Mouse (Mus musculus) adrenal gland, adult 8-10 months (tissue): ENCODE measurements around the gene Cyth3. TPM values are rescaled to one million over a fixed set of nuclear protein-coding genes. Genes with fewer than 3 reads are reported as not detected.

ENCODE experiments used
- DNase-seq: peaks from one replicate; pipeline ENCODE4 v3.0.0; 2022
- total RNA-seq, 4 experiments: library from RNA; stranded (reverse); gene quantifications; 2 replicates each; pipeline ENCODE4 v1.2.4; 2022

The Cyth3 gene
- total RNA-seq, 4 experiments from 2014 or later, result 134 to 193 (median 146) TPM

DNA sequence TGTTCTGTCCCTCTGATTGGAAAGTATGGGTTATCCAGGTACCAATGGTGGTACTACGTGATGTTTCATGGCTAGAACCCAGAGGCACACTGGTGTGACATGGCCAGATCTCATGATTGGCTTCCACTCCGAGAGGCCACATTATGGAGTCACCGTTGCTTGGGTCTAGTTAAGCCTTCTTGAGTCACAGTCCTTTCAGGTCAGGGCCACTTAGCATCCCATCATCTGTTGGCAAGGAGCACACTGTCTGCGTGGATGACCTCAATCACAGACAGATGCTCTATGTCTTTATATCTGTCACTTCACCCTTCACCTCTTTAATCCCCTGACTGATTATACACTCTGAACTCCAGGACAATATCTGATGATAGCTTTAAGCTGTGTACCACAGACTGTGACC, 6.1 kb upstream of the Cyth3 start:
- peak; percentile 49 for DNase-seq

DNA sequence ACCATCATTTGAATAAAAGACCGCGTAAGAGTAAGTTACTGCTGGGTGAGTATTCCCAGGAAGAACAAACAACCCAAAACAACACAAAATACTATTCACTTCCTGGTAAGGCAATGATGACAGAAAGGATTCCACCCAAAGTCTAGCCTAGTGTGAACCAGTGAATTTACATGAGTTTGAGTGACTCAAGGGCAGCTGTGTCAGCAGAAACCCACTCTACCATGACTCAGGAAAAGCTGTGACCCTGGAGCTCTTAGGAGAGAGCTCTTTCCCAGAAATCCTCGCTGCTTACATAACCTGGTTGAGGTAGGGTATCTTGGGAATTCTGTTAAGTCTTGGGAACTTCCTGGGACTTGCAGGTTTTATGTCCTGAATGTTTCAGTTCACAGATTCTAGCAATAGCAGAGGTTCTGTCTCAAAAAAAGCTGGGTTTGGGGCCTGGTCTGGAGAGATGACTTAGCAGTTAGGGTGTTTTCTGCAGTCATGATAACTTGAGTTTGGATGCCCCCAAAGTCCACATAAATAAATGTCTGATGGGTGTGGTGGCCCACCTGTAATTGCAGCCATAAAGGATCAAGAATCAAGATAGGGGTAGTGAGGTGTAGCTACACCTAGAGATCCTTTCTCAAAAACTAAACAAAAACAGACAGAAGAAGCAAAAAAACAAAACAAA, 5.5 kb upstream of the Cyth3 start:
- no peak for DNase-seq

DNA sequence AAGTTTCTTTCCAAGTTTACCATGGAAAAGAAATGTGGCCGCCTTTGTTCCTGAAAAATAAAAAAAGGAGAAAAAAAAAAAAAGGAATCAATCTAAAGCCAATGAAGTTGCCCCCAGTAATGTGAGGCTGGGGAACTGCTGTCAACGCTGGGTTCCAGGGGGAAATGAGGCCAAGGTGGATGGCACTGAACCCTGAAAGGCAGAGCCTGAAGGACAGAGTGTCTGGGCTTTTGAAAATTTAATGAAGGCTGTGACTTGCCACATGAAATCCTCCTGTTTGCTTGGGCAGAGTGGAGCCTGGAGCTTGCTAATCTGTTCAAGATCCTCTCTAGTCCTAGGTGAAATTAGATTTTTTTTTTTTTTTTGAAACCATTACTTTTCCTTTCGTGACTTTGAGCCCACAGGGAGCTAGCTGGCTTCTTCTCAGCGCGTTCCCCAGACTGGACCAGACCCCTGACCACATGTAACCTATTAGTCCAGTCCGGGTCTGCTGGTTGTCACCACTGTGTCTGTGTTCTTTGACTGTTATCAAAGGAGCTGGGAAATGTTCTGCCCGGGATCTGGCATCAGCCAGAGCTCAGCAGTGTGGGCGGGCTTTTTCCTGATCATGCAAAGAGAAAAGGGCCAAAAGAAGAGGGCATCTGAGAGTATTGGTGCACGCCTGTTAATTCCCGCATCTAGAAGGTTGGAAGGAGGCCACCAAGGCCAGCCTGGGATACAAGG, 4.6 kb upstream of the Cyth3 start:
- peak; percentile 47 for DNase-seq

DNA sequence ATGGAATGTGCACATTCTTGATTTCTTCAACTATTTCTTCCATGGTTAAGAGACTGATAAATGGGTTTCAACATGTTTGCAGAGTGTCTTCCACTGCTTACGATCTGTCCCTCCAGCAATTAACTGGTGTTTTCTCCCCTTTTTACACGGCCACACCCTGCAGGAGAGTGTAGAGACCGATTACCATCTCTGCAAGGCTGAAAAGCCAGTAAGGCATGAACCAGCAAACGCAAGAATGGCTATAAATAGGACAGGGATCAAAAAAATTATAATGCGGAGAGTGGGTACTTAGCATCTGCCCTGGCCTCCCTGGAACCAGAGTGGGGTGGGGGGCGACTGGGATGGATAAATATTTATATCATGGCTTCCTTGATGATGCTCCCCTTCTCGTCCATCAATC, 3.7 kb upstream of the Cyth3 start:
- no peak for DNase-seq

DNA sequence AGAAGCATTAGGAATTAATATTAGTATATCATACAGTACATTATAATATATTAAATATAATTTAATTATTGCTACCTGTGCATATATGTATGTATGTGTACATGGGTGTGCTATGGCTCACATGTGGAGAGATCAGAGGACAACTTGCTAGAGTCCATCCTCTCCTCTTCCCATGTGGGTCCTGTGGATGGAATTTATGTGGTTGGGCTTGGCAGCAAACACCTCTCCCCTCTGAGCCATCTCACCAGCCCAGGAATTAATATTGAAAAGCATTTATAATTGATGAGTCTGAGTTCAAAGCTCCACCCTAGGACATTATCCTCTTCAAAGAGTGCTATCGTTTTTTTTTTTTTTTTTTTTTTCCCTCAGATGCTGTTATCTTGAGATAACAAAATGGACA, 2.1 kb upstream of the Cyth3 start:
- no peak for DNase-seq

DNA sequence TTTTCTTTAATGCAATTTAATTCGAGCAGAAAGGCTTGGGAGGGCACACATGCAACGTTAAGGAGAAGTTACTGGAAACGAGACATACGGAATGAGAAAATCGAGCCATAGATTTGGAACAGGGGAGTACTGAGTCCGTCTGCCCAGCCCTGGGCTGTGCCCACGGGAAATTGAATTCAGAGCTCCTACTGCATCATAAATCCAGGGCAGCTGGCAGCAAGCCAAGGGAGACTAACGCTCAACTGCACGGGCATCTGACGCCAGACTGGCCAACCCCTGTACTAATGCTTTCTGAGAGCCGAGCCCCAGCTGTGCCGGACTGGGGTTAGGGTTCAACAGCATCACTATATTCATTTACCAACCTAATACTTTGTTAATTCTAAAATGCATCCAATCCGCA, 1.3 kb upstream of the Cyth3 start:
- peak; percentile 89 for DNase-seq

DNA sequence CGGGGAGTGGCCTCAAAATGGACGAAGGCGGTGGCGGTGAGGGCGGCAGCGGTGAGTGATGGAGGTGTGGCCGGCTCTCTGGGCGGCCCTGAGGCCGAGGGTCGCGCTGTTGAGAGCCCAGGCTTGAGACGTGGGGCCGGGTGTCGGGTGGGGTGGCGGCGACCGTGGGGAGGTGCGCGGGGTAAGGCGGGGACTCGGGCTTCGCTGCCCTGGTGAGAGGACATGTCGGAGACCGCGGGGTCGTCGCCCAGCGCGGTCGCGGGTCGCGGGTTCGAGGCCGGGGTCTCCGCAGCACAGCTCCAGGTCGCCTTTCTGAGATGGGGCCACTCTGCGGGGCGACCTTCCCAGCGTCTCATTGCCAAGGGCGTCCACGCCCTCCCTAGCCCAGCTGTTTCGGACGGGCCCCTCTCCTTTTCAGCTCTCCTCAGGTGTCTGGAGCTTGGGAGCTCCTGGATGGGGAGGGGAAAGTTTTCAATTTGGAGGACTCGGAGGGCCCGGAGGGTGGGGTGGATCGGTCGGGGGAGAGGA, 440 bp downstream of the Cyth3 start:
- DNase-seq, result peak; percentile 47

DNA sequence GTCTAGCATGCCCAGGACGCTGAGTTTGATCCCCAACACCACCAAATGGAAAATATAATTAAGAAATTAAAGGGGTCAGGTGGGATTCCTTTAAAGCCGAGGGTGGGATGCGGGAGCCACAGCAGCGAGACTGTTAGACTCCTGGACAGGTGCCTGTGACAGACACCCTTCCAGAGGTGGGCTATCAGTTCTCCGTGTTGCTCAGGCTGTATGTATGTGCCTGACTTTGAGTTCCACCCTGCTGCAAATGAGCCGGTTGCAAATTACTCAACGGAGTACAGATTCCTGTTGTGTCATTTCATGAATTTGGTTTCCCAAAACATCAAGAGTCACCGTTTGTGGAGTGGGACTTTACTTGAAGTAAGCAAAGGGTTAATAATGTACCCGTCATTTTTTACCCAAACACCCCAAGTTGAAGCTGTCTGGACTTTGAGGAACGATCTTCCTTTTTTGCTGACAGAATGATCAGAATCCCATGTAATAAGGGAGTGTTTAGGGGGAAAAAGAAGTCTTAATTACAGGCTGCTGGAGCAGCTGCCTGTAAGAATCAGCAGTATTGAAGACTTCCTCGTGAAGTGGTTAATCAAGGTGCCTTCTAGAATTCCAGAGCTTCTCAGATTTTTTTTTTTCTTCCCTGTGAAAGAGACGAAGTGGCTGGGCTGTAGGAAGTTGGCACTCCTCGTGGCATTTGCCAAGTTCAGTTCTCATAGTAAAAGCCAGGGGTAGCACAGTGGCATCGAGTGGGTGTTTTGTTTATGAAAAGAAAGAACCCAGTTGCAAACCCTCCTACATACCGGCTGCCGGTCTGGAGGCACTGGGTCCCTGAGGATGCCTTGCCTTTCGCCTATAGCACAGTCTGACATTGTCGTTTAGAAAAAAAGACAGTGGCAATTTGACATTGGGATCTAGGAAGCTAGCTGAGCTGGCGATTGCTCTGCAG, 1.4 kb downstream of the Cyth3 start:
- DNase-seq, result no peak

DNA sequence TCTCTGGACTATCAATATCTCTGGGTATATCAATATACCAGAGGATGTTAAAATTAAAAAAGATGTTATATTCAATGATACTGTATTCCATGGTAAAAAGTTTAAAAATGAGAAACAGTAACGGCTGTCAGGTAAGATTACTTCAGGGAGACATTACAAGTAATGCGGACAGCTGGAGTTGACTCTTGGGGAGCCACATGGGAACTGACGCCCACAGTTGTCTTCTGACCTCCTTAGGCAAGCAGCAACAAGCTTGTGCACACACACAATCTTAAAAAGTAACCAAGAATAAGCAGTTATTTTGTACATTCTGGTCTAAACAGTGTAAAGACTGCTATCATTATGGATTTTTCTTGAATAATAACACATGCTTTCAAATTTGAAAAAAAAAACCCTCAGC, 2.2 kb downstream of the Cyth3 start:
- no peak for DNase-seq

DNA sequence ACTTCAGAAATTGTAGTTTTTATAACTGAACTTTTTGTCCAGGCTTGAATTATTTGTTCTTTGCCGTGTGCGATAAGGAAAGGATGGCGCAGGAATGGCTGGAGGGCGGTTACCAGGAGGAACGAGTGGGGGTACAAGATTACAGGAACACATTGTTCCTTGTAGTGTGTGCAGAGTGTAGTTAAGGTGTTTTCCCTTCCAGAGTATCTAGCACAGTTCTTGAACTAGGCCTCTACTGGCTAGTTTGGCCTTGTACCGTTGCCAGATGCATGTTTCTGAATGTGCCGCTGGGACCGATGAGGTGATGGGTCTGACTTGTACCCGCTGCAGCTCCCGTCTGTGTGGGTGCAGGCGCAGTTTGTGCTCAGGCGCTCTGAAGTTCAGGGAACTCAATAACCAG, 3.2 kb downstream of the Cyth3 start:
- peak; percentile 72 for DNase-seq

DNA sequence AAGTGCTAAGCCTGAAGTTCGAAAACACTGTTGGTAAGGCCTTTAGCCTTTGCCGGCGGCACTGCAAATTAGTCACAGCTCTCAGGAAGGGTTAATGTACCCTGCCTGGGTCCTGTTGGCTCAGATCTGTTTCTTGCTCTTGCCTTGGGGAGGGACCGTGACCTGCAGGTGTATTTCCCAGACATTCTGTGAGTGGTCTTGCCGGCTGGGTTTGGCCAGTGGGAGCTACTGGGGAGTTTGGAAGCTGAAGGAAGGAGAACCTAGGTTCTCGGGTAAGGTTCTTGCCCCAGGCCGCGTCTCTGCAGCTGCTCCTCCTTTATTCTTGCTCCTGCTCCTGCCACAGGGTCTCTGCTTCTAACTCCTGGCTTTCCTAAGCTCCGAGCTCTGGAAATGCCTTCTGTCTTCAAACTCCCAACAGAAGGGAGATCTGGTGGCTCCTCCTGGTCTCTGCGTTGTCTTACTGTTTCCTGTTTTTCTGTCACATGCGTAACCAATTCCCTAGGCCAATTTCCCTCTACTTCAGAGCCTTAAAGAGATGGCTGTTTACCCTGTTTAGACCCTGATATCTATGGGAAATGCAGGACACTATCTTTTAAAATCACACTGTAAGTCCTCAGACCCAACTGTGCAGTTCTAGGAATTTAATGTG, 3.8 kb downstream of the Cyth3 start:
- no peak for DNase-seq

DNA sequence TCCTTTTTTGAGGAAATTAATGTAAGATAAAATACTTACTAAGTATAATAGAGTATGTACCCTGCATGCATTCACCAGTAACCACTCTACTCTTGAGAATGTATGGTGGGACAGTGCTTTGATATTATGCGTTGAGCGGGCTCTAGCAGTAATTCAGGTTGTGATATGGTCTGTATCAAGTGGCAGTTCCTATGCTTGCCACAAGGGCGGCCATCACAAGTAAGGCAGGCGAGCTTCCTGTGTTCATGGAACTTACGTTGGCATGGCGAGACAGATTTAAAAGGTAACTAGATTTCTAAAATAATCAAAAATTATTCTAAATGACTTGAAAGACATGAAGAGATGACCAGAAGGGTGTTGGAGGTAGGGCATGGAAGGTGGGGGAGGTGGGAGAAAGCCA, 5.3 kb downstream of the Cyth3 start:
- no peak for DNase-seq

DNA sequence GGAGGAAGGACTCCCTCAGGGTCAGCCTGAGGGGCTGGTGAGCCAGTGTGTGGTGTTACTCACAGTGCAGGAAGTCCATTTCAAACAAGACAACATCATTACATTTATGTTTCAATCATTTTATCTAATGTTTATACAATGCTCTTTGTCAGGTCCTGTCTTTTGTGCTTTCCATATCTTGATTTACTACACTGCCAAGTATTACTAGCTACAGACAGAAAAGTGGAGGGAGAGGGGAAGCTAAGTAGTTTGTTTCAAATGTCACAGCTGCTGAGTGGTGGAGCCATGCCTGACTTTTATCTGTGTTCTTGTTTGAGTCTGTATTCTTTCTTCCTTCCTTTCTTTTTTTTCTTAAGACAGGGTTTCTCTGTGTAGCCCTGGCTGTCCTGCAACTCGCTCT, 5.7 kb downstream of the Cyth3 start:
- no peak for DNase-seq

DNA sequence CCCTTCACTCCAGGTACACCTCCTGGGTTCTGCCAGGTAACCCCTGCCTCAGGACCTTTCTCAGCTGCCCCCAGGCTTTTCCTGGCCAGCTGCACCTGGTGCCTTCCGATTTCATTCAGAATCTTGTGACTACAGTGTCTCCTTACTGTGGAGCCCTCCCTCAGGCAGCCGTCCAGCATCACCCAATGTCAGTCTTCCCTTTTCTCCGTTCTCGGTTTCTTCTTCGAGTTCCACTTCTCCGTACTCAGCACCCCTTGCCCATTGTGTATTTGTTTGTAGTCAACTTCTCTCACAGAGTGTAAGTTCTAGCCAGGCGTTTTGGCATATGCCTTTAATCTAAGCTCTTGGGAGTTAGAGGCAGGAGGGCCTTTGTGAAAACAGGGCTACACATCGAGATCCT, 7.4 kb downstream of the Cyth3 start:
- DNase-seq, result no peak

DNA sequence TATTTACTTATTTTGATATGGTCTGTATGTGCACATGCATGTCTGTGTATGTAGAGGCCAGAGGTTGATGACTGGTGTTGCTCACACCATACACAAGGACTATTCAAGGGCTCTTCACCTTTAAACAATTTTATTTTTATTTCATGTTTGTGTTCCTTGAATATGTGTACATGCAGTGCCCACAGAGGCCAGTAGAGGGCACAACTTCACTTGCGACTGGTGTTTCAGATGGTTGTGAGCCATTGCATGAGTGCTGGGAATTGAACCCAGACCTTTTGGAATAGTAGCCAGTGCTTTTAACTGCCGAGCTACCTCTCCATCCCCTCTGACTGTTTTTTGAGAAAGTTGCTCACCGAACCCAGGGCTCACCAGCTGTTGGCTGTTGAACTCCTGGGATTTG, 8.0 kb downstream of the Cyth3 start:
- DNase-seq, result no peak

DNA sequence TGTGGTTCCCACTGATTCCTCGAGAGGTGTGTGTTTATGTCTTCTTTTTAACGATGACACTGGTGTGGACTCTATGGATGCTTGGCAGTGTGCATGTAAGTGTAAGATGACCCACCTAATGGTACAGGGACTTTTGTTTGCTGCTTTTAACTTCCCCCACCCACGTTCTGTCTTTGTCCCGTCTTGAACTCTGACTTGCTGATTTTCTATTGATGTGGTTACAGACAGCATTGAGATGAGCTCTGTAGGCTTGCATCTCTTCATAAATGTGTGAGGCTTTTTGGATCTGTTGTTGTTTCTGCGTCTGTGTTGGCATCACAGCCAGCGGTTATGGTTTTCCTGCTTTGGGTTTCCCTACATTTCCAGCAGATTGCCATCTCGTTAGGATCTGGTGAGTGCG, 8.5 kb downstream of the Cyth3 start:
- no peak for DNase-seq

DNA sequence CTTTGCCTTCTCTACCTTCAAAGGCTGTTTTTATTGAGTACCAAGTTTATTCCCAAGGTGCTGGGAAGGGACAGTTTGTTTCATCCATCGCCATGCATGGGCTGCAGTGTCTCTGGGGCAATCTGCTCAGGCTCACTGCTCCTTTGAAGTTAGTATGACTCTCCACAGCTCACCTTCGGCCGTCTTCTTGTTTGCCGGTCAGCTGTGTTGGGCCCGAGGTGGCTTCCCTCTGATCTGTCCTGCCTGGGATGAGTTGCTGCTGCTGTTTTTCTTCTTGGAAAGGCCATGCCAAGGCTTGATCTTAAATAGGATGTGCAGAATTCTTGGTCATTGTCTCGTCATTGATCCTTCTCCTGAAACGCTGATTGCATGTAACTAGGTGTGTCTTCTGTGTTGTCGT, 9.3 kb downstream of the Cyth3 start:
- no peak for DNase-seq

DNA sequence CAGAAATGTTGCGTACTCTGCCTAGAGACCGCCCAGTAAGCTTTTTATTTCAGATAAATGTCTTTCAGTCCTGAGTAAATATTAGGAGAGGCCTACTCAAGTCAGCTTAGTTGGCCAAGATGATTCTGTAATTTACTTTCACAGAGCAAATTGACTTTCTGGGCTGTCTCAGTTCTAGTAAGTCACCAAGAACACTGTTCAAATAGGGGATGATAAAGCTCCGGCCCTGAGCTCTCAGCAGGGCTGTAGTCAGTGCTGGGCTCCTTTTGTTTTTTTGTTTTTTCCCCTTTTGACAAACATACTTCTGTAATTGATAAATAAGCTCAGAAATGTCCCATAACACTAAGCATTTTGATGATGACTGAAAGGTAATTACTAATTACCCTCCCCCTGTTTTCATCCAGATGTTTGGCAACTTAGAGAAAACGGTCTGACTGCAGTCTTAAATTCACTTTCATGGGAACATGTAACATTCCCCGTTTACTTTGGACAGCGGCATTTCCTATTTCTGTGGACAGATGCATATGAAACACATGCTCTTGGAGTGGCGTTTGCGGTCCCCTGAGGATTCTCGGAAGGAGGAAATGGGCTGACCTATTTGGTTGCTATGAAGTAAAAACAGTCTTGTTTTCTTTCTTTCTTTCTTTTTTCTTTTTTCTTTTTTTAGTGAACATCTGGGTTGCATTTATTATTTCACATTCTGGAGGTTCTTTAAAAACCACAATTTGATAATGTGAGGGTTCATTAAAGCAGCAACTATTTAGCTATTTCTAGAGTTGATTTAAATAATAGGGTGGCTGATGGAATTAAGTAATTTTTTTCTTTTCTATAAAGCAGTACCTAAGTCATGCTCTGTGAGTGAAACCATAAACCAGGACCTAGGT, 10.7 kb downstream of the Cyth3 start:
- no peak for DNase-seq

DNA sequence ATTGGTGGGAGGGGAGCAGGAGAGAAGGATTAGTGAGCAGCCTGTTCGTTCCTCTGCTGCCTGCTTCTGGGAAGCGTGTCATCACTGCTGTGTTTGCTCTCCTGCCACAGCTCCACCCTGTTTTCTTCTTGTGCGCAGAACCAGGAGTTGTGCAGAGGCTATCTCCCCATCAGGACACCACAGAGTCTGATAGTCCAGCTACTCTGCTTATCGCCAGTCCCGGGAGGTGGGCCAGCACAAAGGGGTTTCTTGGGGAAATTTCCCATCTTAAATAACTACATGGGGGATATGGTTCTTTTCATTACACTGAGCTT, 11.3 kb downstream of the Cyth3 start:
- no peak for DNase-seq

DNA sequence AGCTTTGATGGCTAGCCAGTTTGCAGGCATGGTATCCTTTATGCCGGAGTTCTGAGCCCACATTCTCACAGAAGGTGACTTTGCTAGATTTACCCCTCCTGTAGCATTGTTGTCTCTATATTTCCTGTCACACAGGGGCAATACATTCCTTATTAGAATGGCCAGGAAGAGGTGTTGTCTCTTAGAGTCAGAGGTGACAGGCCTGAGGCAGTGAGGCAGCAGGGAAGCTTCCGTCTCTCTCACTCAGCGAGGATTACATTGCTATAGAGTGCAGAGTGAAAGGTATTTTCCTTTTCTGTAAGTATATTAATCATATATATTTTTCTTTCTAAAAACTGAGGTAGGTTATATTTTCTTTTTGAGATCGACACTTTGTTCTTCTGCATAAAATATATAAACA, 11.6 kb downstream of the Cyth3 start:
- DNase-seq, result no peak

DNA sequence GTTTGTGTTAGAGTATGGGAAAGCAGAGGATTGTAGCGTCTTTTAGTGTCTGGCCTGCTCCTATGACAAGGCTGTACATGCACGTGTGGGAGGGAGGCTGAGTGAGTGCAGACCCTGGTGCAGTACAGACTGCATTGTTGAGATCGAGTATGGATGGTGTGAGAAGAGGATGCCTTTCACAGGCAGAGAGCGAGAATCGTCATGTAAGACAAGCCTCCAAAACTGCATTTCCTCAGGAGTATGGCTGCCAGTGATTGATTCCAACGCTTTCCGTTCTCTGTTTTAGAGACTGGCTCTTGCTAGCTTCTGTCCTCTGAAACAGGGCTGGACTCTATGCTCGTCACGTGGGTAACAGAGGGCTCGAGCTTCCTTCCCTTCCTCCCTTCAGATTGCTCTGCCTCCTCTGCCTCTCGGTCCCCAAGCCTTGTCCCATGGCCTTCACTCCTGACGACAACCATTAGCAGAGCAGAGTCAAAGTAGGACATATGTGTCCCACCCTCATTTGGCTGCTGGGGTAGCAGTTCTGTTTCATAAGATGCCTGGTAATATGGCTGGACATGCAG, 12.4 kb downstream of the Cyth3 start:
- DNase-seq, result no peak
